Mouse (Mus musculus) thymus, postnatal 25 days (tissue): ENCODE measurements at regions not wholly inside any gene's neighbourhood (a gene's known extent, or its start where the extent isn't known, plus 50 kb on each side); places are given as distances from the start of the nearest gene placed in this dataset.

ENCODE experiments used
- DNase-seq: peaks from one replicate; pipeline ENCODE4 v3.0.0; 2022

DNA sequence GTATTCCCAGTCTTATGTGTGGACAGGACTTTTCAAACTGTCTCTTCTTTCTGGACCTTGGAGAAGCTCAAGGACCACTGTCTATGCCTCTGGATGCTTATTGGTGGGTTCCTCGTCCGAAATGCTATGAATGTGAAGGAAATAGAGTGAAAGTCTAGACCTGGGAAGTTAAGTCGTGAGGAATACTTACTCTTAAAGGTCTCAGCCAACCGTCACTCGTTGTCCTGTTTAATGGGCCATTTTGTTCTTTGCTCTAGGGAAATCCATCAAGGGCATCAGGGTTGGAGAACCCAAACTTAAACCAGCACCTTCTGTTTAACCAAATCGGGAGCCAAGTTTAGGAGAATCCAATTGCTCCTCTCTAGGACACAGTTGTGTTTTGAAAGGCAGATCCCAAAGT, 247.3 kb upstream of the Nfe2l3 start:
- no peak for DNase-seq

DNA sequence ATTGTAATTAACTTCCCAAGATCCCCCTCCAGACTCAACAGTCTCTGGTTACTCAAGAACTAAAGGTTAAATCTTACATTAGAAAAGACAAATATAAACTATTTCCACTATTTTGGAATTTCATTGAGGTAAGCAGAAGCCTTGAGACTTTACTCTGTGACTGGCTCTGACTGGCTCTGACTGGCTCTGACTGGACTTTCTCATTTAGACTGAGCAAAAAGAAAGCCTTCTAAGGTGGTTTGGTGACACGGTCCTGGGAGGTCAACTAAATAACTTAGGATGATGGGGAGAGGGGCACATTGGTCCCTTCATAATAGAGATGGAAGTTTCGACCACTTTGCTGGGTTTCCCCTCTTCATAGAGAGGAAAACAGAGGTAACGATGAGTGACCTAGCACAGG, 243.3 kb upstream of the Nfe2l3 start:
- no peak for DNase-seq

DNA sequence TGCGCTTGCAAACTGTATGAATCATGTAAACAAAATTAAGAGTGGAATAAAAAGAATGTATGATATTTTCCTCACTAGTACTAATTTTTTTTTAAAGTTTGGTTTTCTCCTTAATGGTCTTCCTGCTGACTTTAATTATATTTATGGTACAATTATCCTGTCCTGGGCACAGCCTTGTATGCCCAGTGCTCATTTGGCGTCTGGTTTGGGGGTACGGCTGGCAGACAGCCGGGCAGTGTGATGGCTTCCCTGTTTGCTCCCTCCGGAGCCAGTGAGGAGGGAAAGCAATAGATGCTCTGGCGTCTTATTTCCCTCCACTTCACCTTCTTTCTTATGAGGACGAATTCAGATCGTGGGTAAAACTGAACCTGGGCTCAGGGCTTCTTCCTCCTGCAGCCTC, 239.6 kb upstream of the Nfe2l3 start:
- DNase-seq: no peak

DNA sequence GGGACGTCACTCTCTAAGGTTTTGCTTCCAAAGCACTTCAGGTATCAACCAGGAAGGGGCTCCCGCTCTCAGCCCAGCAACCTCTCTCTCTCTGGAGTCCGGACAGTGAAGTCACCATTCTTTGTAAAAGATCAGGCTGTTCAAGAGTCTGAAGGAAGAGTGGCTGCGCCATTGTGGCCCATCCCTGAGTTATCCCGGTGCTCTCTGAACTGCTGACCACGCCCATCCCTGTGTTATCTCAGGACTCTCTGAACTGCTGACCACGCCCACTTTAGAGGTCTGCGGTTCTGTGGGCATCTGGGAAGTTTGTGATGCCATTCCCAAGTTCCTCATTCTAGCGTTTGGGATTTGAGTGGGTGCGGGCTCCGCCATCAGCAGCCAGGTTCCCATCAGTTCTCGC, 239.1 kb upstream of the Nfe2l3 start:
- no peak for DNase-seq

DNA sequence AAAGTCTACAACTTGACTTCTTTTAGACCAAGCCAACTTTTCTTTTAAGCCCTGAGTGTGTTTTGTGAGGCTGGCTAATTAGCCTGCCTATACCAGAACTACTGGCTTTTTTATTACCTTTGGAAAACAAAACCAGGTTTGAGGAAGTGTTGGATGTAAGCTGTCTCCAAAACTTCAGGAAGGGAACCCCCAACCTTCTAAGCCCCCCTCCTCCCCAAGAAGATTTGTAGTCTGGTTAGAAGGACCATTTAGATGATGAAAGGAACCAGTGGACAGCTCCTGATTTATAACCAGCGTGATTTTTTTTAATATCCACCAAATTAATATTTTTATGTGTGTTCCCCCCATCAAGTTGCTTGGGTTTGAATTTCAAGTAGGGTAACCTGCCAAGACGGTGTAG, 236.1 kb upstream of the Nfe2l3 start:
- no peak for DNase-seq

DNA sequence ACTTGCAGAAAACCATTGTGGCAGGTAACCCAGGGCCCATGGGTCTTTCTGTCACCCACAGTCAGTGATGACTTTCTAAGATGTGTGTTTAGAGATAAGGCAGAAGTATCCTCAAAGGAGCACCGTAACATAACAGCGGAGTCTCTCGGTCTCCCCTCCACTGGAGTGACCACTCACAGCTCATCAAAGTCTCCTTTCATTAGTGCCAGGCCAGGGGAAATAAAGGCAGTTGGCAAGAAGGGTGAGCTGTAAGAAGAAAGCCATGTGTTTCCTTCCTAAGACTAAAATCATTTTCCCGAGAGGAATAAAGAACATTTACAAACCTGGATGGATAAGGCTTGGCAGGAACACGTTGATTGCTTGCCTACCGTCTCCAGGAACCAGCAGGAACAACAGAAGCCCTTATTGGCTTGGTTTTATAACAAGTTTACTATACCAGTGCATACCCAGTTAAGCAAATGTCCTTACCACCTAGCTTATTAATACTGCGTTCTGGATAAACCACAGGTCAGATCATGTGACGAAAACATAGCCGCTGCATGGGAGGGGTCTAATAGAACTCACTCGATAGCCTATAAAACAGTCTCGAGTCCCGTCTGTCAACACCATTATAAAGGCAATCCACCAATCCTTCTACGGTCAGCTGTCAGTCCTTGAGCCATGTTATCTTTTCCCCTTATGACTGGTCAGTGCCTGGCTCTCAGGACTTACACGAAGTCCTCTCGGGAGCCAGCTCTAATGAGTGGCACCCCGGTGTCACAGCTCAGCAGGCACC, 235.3 kb upstream of the Nfe2l3 start:
- DNase-seq: no peak

DNA sequence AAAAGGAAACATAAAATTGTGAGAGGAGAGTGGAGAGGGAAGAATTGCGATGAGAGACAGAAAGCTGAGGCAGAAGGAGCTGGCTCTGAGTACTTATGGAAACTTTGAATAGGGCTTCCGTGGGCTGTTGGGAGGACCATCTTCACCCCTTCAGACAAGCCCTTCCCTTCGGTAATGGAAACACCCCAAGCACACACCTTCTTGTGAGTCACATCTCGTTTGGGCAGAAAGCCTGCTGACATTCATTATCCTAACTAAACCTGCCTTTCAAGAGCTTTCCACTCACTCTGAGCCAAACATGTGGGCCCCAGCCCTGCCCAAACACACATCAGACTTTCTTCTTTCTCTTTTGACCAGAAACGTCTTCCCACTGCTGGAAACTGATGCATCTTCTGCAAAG, 232.3 kb upstream of the Nfe2l3 start:
- DNase-seq: no peak

DNA sequence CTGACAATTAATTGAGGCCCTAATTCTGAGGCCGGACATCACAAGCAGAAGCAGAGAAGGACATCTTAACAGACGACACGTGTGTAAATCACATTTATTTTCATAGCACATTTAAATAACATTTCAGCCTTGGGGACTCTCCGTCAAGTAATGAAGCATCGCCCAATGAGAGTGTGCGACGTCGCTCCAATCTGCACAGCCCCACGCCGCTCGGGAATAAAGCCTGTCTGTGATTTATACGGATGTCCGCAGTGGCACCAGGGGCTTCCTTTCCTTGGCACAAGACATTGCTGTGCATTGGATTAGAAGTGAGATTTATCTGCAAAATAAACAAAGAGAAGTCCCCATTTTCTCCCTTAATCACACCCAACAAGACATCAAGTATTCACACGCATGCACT, 231.6 kb upstream of the Nfe2l3 start:
- no peak for DNase-seq

DNA sequence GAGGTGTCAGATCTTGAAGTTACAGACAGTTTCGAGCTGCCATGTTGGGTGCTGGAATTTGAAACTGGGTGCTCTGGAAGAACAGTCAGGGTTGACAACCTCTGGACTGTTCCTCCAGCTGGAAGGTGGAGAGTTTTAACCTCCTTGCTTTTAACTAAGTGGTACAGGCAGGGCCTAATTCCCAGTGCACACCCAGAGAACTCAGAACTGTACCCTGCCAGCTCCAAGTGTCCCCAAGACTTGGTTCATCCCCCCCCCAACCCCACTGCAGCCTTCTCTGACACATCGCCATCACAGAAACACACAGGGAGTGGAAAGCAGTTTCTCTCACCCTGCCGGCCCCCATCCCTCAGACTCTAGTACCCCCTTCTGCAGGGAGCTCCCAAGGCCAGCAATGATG, 228.2 kb upstream of the Nfe2l3 start:
- DNase-seq: no peak

DNA sequence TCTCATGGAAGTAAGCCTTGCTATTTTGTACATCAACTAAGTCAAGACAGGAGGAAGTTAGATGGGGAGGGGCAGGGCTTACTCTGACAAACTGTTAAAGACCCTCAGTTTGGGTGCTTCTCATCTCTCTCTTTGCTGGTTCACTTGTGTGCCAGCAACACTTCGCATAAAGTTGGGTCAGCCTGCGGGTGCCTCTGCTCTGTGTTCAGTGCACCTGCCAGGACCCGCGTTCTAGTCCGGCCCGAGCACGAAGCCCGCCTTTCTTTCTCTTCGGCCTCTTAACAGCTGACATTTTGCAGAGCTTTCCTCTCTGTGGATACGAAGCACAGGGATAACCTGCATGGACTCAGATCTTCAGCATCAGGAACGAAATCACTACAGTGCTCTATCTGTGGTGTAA, 227.1 kb upstream of the Nfe2l3 start:
- DNase-seq: no peak

DNA sequence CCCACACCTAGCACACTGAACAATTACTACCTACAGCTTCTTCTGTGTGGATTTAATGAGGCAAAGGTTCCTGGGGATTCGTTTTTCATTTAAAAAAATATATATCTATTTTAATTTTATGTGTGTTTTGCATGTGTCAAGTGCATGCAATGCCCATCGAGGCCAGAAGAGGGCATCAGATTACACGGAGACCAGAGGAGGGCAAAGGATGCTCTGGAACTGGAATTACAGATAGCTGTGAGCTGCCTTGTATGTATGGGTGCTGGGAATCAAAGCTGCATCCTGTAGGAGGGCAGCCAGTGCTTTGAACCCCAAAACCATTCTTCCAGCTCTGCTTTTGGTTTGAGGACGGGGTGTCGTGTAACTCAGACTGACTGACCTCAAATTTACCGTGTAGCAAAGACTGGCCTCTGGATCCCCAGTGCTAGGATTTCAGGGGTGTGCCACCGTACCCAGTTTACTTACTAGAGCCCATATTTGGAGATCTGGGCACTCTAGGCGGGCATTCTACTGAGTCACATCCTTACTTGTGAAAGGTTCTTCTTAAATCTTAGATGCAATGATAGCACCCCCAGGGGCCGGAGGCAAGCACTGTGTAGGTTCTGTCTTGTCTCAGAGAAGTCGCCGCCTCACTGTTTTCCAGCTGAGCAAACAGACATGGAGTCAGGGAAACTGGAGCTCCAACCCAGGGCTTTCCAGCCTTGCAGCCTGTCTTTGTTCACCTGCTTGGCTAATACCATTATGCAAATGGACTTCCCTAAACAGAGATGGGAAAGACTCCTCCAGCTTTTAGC, 225.6 kb upstream of the Nfe2l3 start:
- DNase-seq: peak; percentile 59

DNA sequence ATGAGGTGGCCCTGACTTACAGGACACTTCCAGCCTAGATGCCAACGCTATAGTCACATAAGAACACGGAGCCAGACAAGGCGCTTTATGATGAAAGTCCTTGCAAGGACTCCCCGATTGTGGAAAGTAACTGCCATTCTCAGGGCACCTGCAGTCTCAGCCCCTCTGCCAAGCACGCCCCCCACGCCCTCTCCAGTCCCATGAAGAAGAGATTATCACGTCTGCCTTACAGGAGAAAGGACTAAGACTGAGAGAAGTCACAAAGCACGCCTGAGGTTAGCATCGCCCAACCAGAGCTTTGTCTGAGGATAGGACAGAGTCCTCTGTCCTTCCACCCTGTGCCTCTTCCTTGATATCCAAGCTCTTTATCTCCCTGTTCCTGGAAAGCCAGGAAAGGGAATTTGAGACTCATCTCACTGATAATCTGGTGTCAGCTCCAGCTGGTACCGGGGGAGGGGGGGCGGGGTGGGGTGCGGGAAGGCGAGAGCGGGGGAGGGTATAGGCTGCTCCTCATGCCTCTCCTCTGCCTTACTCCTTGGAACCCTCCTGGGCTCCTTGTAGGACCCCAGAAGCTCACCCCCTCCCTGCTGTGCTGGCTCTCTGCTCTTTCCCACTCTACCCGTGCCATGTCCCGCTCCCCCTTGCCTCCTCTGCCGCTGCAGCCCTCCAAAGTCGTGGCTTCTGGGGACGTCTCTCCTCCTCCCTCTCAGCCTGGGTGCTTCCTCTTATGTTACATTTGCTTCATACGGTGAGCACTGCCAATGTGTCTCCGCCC, 224.7 kb upstream of the Nfe2l3 start:
- no peak for DNase-seq

DNA sequence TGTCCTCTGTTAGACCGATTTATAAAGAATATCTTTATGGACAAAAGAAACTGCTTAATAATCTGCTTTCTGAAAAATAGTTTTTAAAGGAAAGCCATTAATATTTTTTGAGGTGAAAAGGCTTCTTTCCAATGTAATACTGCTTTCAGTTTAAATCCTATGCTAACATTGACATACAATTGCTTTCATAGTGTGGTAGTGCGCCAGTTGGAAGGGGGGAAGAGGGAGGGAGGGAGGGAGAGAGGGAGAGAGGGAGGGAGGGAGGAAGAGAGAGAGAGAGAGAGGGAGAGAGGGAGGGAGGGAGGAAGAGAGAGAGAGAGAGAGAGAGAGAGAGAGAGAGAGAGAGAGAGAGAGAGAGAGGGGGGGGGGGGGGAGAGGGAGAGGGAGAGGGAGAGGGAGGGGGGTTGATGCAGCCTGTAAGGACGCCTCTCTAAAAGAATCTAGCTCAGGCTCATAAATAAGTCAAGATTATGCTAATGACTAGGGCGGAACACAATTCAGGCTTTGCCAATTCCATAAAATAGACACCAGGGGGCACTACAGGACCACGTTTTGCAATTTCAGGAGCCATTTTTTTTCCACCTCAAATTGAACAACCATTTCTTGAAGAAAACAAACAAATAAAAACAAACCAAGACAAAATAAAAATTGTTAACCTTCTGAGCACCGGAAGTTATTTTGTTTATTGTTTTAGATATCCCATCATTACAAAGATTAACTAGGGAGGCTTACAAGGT, 223.6 kb upstream of the Nfe2l3 start:
- peak; percentile 56 for DNase-seq

DNA sequence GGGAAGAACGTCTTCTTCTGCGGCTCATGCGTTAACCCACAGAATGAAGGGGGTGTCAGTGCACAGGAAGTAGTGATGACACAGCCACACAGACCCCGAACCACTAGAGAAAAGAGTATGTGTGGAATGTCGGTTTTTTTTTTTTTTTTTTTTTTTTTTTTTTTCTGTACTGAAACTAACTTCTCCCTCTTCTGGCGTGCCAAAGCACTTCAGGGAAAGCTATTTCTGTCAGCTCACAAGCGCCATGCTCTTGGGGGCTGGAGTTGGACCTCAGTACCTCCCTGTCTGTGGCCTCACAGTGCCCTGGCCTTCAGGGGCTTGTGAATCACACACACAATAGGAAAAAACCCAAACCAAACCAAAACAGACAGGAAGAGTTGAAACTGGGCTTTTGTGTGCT, 221.1 kb upstream of the Nfe2l3 start:
- no peak for DNase-seq

DNA sequence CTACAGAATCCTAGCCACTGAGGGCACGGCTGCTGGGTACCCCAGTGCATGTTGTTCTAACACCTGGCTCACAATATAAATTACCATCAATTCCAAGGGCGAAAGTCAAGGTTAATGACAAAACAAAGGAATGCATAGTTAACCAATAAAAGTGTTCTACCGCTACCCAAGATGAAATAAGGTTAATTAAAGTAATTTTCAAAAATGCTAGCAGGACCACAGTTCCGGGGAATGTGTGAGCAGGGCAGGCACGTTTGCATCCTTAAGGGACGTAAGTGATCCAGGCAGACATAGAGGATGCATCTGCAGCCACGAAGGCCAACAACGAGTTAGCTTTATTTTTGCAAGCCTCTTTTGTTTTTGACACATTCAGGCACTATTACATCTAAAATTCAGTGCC, 220.3 kb upstream of the Nfe2l3 start:
- no peak for DNase-seq

DNA sequence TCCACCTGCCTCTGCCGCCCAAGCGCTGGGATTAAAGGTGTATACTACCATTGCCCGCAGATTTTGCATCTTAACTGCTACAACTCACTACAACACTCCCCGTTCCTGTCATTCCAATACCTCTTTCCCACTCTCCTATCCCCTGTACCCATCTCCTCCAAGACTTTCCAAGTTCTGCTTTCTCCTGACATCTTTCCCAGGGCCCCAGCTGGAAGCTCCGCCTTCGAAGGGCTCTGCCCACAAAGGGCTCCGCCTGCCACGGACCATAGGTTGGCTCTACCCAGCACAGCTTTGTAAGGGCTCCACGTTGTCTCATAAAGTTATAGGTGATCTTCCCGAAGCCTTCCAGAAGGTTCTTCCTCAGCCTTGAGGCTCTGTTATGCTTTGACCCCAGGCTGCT, 217.1 kb upstream of the Nfe2l3 start:
- DNase-seq: no peak

DNA sequence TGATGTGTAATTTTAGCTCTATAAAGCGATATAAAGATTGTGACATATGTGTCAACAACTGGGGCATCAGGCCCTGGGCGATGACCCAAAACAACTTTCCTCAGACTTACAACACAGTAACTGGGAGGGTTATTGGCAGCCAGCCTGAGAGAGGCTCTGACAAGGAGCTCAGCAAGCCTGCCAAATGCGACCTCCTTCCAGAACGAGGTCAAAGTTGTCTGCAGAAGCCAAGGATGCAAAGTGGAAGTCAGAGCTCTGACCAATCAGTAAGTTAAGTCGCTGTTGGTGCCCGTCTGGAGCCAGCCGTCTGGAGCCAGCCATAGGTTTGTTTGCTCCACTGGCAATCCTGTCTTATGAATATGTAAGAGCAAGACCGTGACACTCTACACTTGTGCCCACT, 216.0 kb upstream of the Nfe2l3 start:
- no peak for DNase-seq

DNA sequence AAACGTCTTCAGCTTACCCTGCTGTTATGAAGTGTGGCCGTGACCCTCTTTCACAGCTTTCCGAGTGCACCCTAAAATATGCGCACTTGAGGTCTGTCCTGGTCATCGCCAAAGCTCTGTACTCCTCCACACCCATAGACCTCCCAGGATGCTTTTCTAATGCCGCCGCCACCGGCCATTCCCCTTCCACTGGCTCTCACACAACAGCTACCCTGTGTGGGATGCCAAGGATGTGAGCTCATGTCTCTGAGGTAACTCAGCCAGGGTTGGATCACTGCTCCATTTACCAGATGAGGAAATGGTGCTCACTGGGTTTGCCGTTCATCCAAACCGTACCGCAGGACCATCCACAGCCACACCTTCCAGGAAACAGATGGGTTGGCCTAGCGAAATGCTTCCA, 212.8 kb upstream of the Nfe2l3 start:
- DNase-seq: no peak

DNA sequence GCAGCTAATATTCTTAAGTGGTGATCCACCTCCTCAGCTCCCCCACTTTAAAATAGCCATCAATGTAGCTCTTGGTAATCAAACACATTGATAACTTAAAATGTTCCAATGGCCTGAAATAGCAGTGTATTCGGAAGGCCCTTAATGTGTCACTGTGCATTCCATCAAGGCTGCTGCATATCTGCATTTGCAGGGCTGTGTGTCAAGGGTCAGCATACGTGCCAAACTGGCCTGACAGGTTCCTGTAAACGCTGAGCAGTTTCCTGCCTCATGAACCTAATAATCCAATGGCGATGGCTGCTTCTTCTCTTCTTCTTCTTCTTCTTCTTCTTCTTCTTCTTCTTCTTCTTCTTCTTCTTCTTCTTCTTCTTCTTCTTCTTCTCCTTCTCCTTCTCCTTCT, 211.7 kb upstream of the Nfe2l3 start:
- no peak for DNase-seq

DNA sequence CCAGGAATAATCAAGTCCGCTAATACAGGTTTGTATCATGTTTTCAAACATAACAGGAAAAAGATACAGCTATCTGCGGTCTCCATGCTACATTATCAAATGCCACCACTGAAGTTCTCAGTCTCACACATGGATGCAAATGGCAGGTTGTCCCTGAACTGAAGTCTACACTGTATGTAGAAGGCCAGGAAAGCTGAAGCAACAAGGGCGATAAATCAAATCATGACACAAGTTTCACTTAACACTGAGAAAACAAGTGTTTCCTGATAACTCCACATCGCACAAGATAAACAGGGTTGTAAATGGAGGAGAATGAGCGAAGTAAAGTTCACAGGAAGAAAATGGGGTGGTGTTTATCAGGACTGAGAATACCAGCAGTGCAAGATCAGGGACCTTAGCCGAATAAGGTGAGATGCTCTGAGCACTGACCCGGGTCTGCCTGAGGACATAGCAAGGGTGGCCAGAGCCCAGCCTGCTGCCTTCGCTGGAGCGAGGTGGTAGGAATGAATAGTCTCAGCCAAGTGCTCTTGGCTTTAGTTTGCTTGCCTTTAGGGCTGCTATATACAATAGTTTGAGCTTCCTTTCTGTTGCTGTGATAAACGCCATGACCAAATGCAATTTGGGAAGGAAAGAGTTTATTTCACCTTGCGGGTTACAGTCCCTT, 196.3 kb upstream of the Nfe2l3 start:
- DNase-seq: no peak

DNA sequence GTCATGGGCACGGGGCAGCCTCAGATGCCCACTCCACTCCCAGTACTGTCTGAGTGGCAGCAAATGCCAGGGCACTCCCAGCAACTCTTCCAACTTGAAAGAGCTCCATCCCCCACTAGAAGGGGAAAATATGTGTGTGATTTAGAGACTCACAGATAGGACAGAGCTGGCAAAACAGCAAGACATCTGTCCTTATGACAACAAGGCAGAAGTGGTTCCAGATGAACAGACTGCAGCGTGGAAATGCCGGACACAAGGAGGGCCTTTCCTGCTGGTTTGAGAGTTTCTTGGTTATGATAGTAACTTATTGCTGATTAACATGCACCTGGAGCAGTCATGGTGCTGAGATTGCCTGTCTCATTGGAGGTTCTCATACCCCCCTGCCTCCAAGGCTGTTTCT, 192.4 kb upstream of the Nfe2l3 start:
- DNase-seq: no peak

DNA sequence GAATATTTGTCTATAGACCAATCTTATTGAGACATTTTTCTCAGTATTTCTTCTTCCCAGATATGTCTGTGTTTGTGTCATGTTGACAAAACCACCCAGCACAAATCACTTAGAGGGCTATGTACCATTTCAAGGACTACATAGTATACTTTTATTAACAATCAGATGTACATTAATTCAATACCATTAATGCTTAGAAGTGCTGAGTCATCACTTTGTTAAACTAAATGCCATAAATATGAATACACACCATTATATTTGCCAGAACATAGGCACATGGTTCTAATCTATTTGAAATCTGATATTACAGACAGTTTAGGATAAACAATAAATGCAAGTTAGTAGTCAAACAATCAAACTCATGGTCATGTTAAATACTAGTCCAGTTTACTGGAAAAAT, 182.2 kb upstream of the Nfe2l3 start:
- no peak for DNase-seq

DNA sequence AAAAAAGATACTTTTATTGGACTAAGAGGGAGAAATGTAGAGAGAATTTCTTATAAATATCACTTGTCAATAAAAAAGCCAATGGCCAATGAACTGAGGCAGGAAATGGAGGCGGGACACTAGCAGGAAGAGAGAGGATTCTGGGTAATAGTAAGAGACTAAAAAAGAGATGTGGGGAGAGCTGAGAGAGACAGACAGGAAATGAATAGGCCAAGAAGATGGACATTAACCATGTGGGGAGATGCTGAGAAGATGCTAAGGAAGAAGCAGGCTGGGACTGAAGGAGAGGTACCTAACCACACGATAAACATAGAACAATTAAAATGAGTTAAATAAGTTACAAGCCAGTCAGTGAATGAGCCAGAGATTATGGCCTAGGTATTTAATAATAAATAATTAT, 181.0 kb upstream of the Nfe2l3 start:
- no peak for DNase-seq
